8 mouse cellular contexts compared by ENCODE assay signal in the genomic region with DNA sequence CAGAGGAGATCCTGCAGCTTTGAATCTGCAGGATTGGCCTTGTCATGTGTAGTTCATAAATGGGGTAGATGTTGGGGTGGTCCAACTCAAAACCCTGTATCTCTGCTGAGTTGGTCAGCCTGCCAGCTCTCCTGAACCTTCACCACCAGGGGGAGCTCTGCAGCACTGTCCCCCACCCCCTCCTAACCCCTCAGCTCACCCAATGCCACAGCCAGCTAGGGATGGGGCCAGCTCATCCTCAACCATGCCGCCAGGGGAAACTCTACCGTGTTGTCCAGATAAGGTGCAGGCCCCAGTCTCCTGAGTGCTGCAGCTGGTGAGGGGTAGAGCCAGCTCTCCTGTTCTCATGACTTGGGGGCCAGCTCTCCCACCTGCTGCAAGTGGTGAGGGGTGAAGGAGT.
A peak's percentile ranks its signal among the peaks of the same experiment; 100 is the strongest.
DNase-seq lines count a peak whose midpoint lies in the region; ATAC-seq and TF ChIP-seq lines count a peak whose summit lies in the region.

No protein-coding gene starts in this region.

- H3K27me3 ChIP-seq in forebrain, postnatal 0 days (ENCODE audit: insufficient read depth, low read length), result no peaks in the 10 kb centered on the region
- no peaks in the 10 kb centered on the region for H3K27me3 ChIP-seq in forebrain, embryonic 14.5 days (replicated peaks; ENCODE audit: control insufficient read depth, insufficient read depth, low read length)
- H3K27me3 ChIP-seq in C2C12 (ENCODE audit: control insufficient read depth, insufficient read depth, insufficient read length), result no peaks in the 10 kb centered on the region

- no peak overlapping the region for H3ac ChIP-seq in C2C12 (ENCODE audit: control insufficient read depth, insufficient read length, low read depth)

- WGBS in forebrain, postnatal 0 days, result 35% methylated on average over 2 of the region's 2 CpGs
- WGBS in forebrain, embryonic 14.5 days, result 9% methylated on average over 2 of the region's 2 CpGs

- H3K79me3 ChIP-seq in C2C12 (ENCODE audit: low read depth), result peaks cover 2% of the 10 kb centered on the region

- no peak for ATAC-seq in forebrain, postnatal 0 days
- ATAC-seq in forebrain, embryonic 14.5 days, result no peak

- TF ChIP-seq CTCF in forebrain, postnatal 0 days (IDR thresholded peaks at IDR 0.05; ENCODE audit: low read depth), result peak; percentile 53
- peak; percentile 24 for TF ChIP-seq CTCF in C2C12 (IDR thresholded peaks at IDR 0.05; ENCODE audit: control insufficient read depth, insufficient read depth, insufficient read length)
- peak; percentile 70 for TF ChIP-seq CTCF in gastrocnemius, adult 2 months (IDR thresholded peaks at IDR 0.05)

- H3K9me3 ChIP-seq in forebrain, postnatal 0 days (ENCODE audit: low read length), result no peaks in the 10 kb centered on the region
- H3K9me3 ChIP-seq in forebrain, embryonic 14.5 days (replicated peaks; ENCODE audit: control insufficient read depth, low read length), result no peaks in the 10 kb centered on the region

- no peak overlapping the region for H3K27ac ChIP-seq in forebrain, postnatal 0 days (ENCODE audit: low read depth, low read length)
- no peak overlapping the region for H3K27ac ChIP-seq in forebrain, embryonic 14.5 days (ENCODE audit: low read depth, low read length)
- H3K27ac ChIP-seq in gastrocnemius, adult 2 months, result no peak overlapping the region

- H3K36me3 ChIP-seq in forebrain, postnatal 0 days (ENCODE audit: insufficient read depth), result no peaks in the 10 kb centered on the region
- H3K36me3 ChIP-seq in forebrain, embryonic 14.5 days (ENCODE audit: control insufficient read depth, insufficient read depth, low read length), result no peaks in the 10 kb centered on the region
- no peaks in the 10 kb centered on the region for H3K36me3 ChIP-seq in C2C12 (ENCODE audit: control insufficient read depth, insufficient read depth)

- no peak for DNase-seq in forebrain, postnatal 0 days
- no peak for DNase-seq in forebrain, embryonic 14.5 days (ENCODE audit: low spot score)
- peak; percentile 4 to 10 for DNase-seq in adrenal gland, postnatal 4 days (ENCODE audit: low spot score in 2 of 2)
- DNase-seq in gastrocnemius, adult 2 months, result peak; percentile 59
- DNase-seq in kidney, postnatal 14 days, result peak; percentile 35
- DNase-seq in mesoderm, embryonic 11.5 days (ENCODE audit: low read depth, low spot score), result peak; percentile 56
- peak; percentile 35 to 84 for DNase-seq in thymus, postnatal 10 days (ENCODE audit: low spot score in 2 of 2)

- H3K9ac ChIP-seq in forebrain, postnatal 0 days, result no peak overlapping the region
- no peak overlapping the region for H3K9ac ChIP-seq in forebrain, embryonic 14.5 days (ENCODE audit: low read length)

- intact Hi-C loops in gastrocnemius, adult 2 months (cut with DNase I), result no loop called here

- H3K79me2 ChIP-seq in C2C12 (ENCODE audit: control insufficient read depth, insufficient read depth), result no peaks in the 10 kb centered on the region

- no peak overlapping the region for H3K4me2 ChIP-seq in forebrain, postnatal 0 days (ENCODE audit: low read depth)
- no peak overlapping the region for H3K4me2 ChIP-seq in forebrain, embryonic 14.5 days (ENCODE audit: low read length)

- no peaks in the 10 kb centered on the region for H3K4me1 ChIP-seq in forebrain, postnatal 0 days (ENCODE audit: insufficient read depth)
- H3K4me1 ChIP-seq in forebrain, embryonic 14.5 days (ENCODE audit: control insufficient read depth, insufficient read depth, low read length), result no peaks in the 10 kb centered on the region

- no peak overlapping the region for H3K4me3 ChIP-seq in forebrain, postnatal 0 days (ENCODE audit: low read depth, low read length)
- H3K4me3 ChIP-seq in forebrain, embryonic 14.5 days (ENCODE audit: low read depth, low read length), result no peak overlapping the region
- H3K4me3 ChIP-seq in C2C12 (ENCODE audit: insufficient read depth, poor library complexity, severe bottlenecking), result no peak overlapping the region
- H3K4me3 ChIP-seq in gastrocnemius, adult 2 months, result no peak overlapping the region

TF ChIP-seq in C2C12, 6 proteins besides CTCF, POLR2A, EP300 and RAD21:
- TF ChIP-seq FOSL1 (IDR thresholded peaks at IDR 0.05; ENCODE audit: insufficient read depth, low read length, poor library complexity, severe bottlenecking), result no peak
- TF ChIP-seq USF1 (IDR thresholded peaks at IDR 0.05; ENCODE audit: low read depth), result no peak
- no peak for TF ChIP-seq MYOG (IDR thresholded peaks at IDR 0.05; ENCODE audit: control insufficient read depth, extremely low read depth, insufficient read length)
- TF ChIP-seq CEBPB (IDR thresholded peaks at IDR 0.05; ENCODE audit: low read depth), result no peak
- TF ChIP-seq MAX (IDR thresholded peaks at IDR 0.05), result no peak
- no peak for TF ChIP-seq MYOD1 (IDR thresholded peaks at IDR 0.05; ENCODE audit: control insufficient read depth, insufficient read length, low read depth)

Comparison
In these comparisons a context has a peak if more than half of its experiments do, and no peak if none do; other contexts are left out.
1. DNase-seq: peak in adrenal gland, postnatal 4 days (2 of 2), gastrocnemius, adult 2 months (single experiment), kidney, postnatal 14 days (single experiment), mesoderm, embryonic 11.5 days (single experiment) and thymus, postnatal 10 days (2 of 2); none in forebrain, postnatal 0 days (single experiment) and forebrain, embryonic 14.5 days (single experiment).
2. Peak in every context shown above with its lines, with median percentiles within 50 percentile points of each other: CTCF ChIP-seq.